Mouse (Mus musculus) cortical plate, adult 2 months (tissue): ENCODE results near the gene Nod2.

Experiments used
- CTCF ChIP-seq: fragments of 200-500 bp; IDR thresholded peaks from 2 replicates; pipeline ENCODE4 v1.5.1; 2011; ENCODE audit warnings: mild to moderate bottlenecking, control low read depth, low read length; ENCODE audit not compliant: insufficient read depth; ENCODE audit errors: extremely low read depth
- POLR2A ChIP-seq: fragments of 200-500 bp; IDR thresholded peaks from 2 replicates; pipeline ENCODE4 v1.6.1; 2011; ENCODE audit warnings: mild to moderate bottlenecking, low read length, control low read depth; ENCODE audit not compliant: insufficient read depth; ENCODE audit errors: extremely low read depth

DNA sequence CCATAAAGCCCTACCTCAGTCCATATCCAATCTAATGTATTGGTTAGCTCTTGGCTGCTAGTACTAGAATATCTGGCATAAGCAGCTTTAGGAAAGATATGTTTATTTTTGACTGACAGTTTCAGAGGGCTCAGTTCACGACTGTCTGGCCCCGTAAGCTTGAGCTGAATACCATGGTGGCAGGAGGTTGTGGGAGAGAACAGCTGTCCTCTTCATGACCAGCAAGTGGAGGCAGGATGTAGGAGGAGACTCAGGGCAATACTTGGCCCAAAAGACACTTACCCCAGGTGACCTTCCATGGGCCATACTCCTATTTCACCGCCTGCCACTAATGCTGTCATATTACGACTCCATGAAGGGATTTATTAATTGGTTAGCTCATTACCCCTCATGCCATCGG lies 26.7 kb downstream of the Nod2 start:
- no peak for TF ChIP-seq POLR2A
- no peak for TF ChIP-seq CTCF
